Mouse (Mus musculus): Measurements from ENCODE around the gene Mcm10. TPM values are rescaled to one million over a fixed set of nuclear protein-coding genes. Genes with fewer than 3 reads are reported as not detected.
A peak's percentile ranks its signal among the peaks of the same experiment; 100 is the strongest.

The Mcm10 gene
- polyA plus RNA-seq, 1 experiment from 2014 or later = 9.3 TPM

DNA sequence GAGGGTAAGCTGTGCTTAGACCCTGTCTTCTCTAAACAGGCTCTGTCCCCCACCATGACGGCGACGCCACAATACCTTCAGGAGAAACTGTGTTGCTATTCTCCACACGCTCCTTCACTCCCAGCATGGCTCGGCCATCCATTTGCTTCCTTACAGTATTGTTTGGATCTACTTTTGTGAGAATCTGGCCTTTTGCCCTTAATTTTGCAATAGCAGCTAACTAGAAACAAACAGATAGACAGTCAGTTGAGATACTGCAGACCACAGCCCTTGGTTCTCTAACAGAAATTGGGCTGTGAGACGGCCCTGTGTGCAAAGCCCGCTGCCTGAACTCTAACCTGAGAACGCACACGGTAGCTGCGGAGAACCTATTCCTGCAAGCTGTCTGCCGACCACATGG is 16.9 kb downstream of the Mcm10 start:
- TF ChIP-seq CTCF (IDR thresholded peaks at IDR 0.05; ENCODE audit: low read depth) = no peak
- Histone ChIP-seq H3K4me3 (ENCODE audit: low read depth, low read length) (no peak overlapping the region), H3K4me2 (replicated peaks; ENCODE audit: low read depth) (no peak overlapping the region), H3K9ac (ENCODE audit: low read depth, low read length) (no peak overlapping the region), H3K36me3 (ENCODE audit: control insufficient read depth, insufficient read depth) (peaks cover 39% of the 10 kb centered on the region), H3K4me1 (replicated peaks; ENCODE audit: control insufficient read depth, insufficient read depth, low read length) (no peaks in the 10 kb centered on the region), H3K27ac (ENCODE audit: low read depth, low read length) (no peak overlapping the region), H3K9me3 (ENCODE audit: control insufficient read depth) (no peaks in the 10 kb centered on the region), H3K27me3 (replicated peaks; ENCODE audit: control insufficient read depth, insufficient read depth, low read length) (no peaks in the 10 kb centered on the region)
- WGBS = 83% methylated on average over 11 of the region's 11 CpGs
- ATAC-seq = no peak

DNA sequence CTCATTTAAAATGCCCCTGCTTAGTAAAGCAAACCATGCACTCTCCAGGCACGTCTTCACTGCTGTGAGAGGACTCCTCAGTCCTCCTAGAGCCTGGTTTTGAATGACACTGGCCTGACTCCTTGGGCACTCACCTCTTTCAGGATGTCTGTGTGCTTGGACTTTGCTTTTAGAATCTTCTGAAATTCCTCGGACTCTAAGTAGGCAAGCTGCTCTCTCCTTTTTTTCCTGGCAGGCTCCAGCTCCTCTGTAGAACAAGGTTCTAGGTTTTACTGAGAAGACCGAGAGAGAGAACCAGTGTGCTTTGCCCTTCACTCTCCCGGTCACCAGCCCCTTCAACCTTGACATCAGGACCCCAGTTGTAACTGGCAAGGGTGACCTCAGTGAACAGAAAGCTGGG is 18.2 kb downstream of the Mcm10 start:
- Histone ChIP-seq H3K36me3 (ENCODE audit: control insufficient read depth, insufficient read depth) (peaks cover 36% of the 10 kb centered on the region), H3K9me3 (ENCODE audit: control insufficient read depth) (no peaks in the 10 kb centered on the region)
- WGBS = 94% methylated on average over 4 of the region's 4 CpGs

DNA sequence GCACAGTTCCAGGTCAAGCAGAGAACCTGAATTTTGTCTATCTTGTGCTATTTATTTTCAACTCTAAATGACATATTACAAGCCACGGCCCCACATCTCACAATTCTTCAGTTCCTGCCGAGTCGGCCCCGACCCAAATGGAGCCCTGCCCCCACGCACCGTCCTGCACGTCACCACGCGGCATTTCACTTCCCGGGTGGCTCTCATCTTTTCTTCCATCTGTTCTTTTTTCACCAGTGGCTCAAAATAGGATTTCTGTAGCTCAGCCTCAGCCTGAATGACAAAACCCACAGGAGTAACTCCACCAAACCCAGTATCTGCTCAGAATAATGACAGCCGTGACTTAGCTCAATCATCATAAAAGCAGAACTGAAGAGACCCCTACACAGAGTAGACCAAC is 19.0 kb downstream of the Mcm10 start:
- H3K27me3 ChIP-seq (replicated peaks; ENCODE audit: control insufficient read depth, insufficient read depth, low read length) = no peaks in the 10 kb centered on the region
- H3K4me1 ChIP-seq (replicated peaks; ENCODE audit: control insufficient read depth, insufficient read depth, low read length) = no peaks in the 10 kb centered on the region
- no peak for ATAC-seq
- H3K9ac ChIP-seq (ENCODE audit: low read depth, low read length) = no peak overlapping the region
- no peak overlapping the region for H3K4me2 ChIP-seq (replicated peaks; ENCODE audit: low read depth)
- no peak overlapping the region for H3K4me3 ChIP-seq (ENCODE audit: low read depth, low read length)
- WGBS = 93% methylated on average over 11 of the region's 11 CpGs
- peaks cover 30% of the 10 kb centered on the region for H3K36me3 ChIP-seq (ENCODE audit: control insufficient read depth, insufficient read depth)
- no peak for TF ChIP-seq CTCF (IDR thresholded peaks at IDR 0.05; ENCODE audit: low read depth)
- no peak overlapping the region for H3K27ac ChIP-seq (ENCODE audit: low read depth, low read length)
- no peaks in the 10 kb centered on the region for H3K9me3 ChIP-seq (ENCODE audit: control insufficient read depth)

More for the DNA sequence above, 18.2 kb downstream of the Mcm10 start:
- no peaks in the 10 kb centered on the region for H3K4me1 ChIP-seq (replicated peaks; ENCODE audit: control insufficient read depth, insufficient read depth, low read length)
- TF ChIP-seq CTCF (IDR thresholded peaks at IDR 0.05; ENCODE audit: low read depth) = no peak
- H3K27ac ChIP-seq (ENCODE audit: low read depth, low read length) = no peak overlapping the region
- no peak for ATAC-seq
- H3K27me3 ChIP-seq (replicated peaks; ENCODE audit: control insufficient read depth, insufficient read depth, low read length) = no peaks in the 10 kb centered on the region
- no peak overlapping the region for H3K4me3 ChIP-seq (ENCODE audit: low read depth, low read length)
- no peak overlapping the region for H3K9ac ChIP-seq (ENCODE audit: low read depth, low read length)
- H3K4me2 ChIP-seq (replicated peaks; ENCODE audit: low read depth) = no peak overlapping the region

DNA sequence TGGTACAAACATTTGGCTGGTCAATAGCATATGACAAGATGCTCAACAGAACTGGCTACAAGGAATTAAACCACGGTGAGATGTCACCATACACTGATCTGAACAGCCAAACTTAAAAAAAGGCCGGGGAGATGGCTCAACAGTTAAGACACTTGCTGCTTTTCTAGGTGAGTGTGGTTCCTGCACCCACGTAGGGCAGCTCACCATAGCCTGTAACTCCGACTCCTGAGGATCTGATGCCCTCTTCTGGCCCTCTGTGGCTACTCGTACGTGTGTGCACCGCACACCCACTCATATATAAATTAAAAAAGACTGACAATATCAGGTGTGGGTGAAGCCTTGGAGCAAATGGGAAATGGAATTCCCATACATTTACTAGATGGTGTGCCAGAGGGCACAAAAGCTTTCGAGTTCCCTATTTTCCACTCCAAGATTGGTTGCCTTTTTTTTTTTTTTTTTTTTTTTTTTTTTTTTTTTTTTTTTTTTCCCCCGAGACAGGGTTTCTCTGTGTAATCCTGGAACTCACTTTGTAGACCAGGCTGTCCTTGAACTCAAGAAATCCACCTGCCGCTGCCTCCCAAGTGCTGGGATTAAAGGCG is 23.7 kb downstream of the Mcm10 start:
- TF ChIP-seq CTCF (IDR thresholded peaks at IDR 0.05; ENCODE audit: low read depth) = peak; percentile 64
- Histone ChIP-seq H3K27ac (ENCODE audit: low read depth, low read length) (no peak overlapping the region), H3K9ac (ENCODE audit: low read depth, low read length) (no peak overlapping the region), H3K9me3 (ENCODE audit: control insufficient read depth) (no peaks in the 10 kb centered on the region), H3K4me1 (replicated peaks; ENCODE audit: control insufficient read depth, insufficient read depth, low read length) (no peaks in the 10 kb centered on the region), H3K27me3 (replicated peaks; ENCODE audit: control insufficient read depth, insufficient read depth, low read length) (no peaks in the 10 kb centered on the region), H3K4me3 (ENCODE audit: low read depth, low read length) (no peak overlapping the region), H3K4me2 (replicated peaks; ENCODE audit: low read depth) (no peak overlapping the region), H3K36me3 (ENCODE audit: control insufficient read depth, insufficient read depth) (peaks cover 20% of the 10 kb centered on the region; the same call in 1 of the 2 replicates)
- ATAC-seq = no peak
- WGBS = 75% methylated on average over 11 of the region's 11 CpGs

DNA sequence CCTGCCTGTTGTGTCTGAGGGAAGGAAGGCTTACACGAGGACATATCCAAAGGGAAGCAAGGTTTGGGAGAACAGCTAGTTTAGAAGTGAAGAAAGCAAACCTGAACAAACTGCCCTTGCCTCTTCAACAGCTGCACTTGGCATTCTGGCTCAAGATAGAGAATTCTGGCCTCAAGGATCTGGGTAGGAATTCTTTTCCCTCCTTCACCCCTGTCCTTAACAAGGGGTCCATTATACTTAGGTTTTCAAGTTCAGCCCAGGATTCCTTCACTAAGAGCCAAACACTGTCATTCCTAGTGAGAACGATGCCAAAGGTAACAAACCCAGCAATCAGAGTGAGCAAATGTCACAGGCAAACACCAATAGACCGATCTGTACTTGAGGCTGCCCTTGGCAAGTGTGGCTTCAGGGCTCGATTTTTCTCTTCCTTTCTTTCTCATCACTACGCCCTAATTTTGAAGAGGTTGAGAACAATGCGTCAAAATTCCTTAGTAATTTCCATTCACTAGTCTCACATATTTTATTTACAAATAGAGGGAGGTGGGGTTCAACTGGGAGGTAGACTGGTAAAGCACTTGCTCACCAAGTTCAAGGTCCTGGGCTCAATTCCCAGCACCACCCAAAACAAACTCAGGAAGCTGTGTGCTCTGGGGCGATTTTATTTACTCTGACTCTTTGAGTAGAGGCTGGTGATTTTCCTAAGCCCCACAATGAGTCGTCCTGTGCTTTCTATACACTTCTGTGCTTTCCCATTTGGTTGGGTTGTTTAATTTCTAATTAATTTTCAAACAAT is 25.0 kb downstream of the Mcm10 start:
- no peaks in the 10 kb centered on the region for H3K4me1 ChIP-seq (replicated peaks; ENCODE audit: control insufficient read depth, insufficient read depth, low read length)
- H3K4me3 ChIP-seq (ENCODE audit: low read depth, low read length) = no peak overlapping the region
- TF ChIP-seq CTCF (IDR thresholded peaks at IDR 0.05; ENCODE audit: low read depth) = no peak
- no peaks in the 10 kb centered on the region for H3K9me3 ChIP-seq (ENCODE audit: control insufficient read depth)
- 76% methylated on average over 8 of the region's 8 CpGs for WGBS
- H3K27ac ChIP-seq (ENCODE audit: low read depth, low read length) = no peak overlapping the region
- H3K27me3 ChIP-seq (replicated peaks; ENCODE audit: control insufficient read depth, insufficient read depth, low read length) = no peaks in the 10 kb centered on the region
- no peak overlapping the region for H3K4me2 ChIP-seq (replicated peaks; ENCODE audit: low read depth)
- no peak for ATAC-seq
- H3K36me3 ChIP-seq (ENCODE audit: control insufficient read depth, insufficient read depth) = peaks cover 17% of the 10 kb centered on the region; the same call in 1 of the 2 replicates
- H3K9ac ChIP-seq (ENCODE audit: low read depth, low read length) = no peak overlapping the region

DNA sequence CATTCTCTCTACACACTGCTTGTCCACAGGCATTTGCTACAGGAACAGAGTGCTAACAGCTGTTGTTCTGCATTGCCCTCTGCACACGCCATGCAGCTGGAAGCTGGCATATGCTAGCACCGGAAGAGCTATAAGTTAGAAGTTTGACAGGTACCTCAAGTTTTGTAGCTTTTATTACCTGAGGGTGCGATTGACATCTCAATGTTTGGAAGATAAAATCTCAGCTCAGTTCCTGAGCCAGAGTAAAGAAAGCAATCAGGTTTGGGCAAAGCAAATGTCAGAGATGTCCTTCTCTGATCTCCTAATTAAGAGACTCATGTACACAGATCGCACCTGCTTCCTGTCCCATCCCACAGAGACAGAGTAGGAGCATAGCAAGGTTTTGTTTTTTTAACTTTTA is 25.8 kb downstream of the Mcm10 start:
- TF ChIP-seq CTCF (IDR thresholded peaks at IDR 0.05; ENCODE audit: low read depth) = no peak
- no peaks in the 10 kb centered on the region for H3K9me3 ChIP-seq (ENCODE audit: control insufficient read depth)
- H3K9ac ChIP-seq (ENCODE audit: low read depth, low read length) = no peak overlapping the region
- H3K27me3 ChIP-seq (replicated peaks; ENCODE audit: control insufficient read depth, insufficient read depth, low read length) = no peaks in the 10 kb centered on the region
- no peak for ATAC-seq
- peaks cover 13% of the 10 kb centered on the region; the same call in 1 of the 2 replicates for H3K36me3 ChIP-seq (ENCODE audit: control insufficient read depth, insufficient read depth)
- H3K27ac ChIP-seq (ENCODE audit: low read depth, low read length) = no peak overlapping the region
- 70% methylated on average over 4 of the region's 4 CpGs for WGBS
- H3K4me1 ChIP-seq (replicated peaks; ENCODE audit: control insufficient read depth, insufficient read depth, low read length) = no peaks in the 10 kb centered on the region
- no peak overlapping the region for H3K4me2 ChIP-seq (replicated peaks; ENCODE audit: low read depth)
- no peak overlapping the region for H3K4me3 ChIP-seq (ENCODE audit: low read depth, low read length)

All from intestine, postnatal 0 days (tissue).